Mouse (Mus musculus) embryonic facial prominence, embryonic 11.5 days (tissue): Measurements from ENCODE around the gene Spz1. TPM values are rescaled to one million over a fixed set of nuclear protein-coding genes. Genes with fewer than 3 reads are reported as not detected.
A peak's percentile ranks its signal among the peaks of the same experiment; 100 is the strongest.

Experiments
- ATAC-seq: fragments of 200-750 bp; cut with Nextera tagmentation; replicated peaks from 2 replicates; pipeline ENCODE4 v1.8.0; 2017; ENCODE audit warnings: low read depth; ENCODE audit not compliant: insufficient number of reproducible peaks, low FRiP score, low TSS enrichment
- DNase-seq: peaks from one replicate; pipeline ENCODE4 v3.0.0-alpha.2; 2015; ENCODE audit warnings: low spot score
- H3K27ac ChIP-seq: fragments of 300-500 bp; sonication (generic); replicated peaks from 2 replicates; pipeline ENCODE4 v1.5.1; 2014; ENCODE audit warnings: mild to moderate bottlenecking, low read depth, low read length, control low read depth
- H3K27me3 ChIP-seq: fragments of 300-500 bp; sonication (generic); 2 replicates; pipeline ENCODE4 v1.6.1; 2014; ENCODE audit warnings: mild to moderate bottlenecking, low read length, moderate library complexity, mixed read lengths; ENCODE audit not compliant: control insufficient read depth, insufficient read depth
- H3K36me3 ChIP-seq: fragments of 300-500 bp; sonication (generic); replicated peaks from 2 replicates; pipeline ENCODE4 v1.6.1; 2014; ENCODE audit warnings: low read depth, mild to moderate bottlenecking, low read length, moderate library complexity, mixed read lengths; ENCODE audit not compliant: control insufficient read depth, insufficient read depth
- H3K4me1 ChIP-seq: fragments of 300-500 bp; sonication (generic); 2 replicates; pipeline ENCODE4 v1.6.1; 2014; ENCODE audit warnings: low read length, mixed read lengths; ENCODE audit not compliant: control insufficient read depth, insufficient read depth
- H3K4me2 ChIP-seq: fragments of 300-500 bp; sonication (generic); 2 replicates; pipeline ENCODE4 v1.6.1; 2014; ENCODE audit warnings: low read depth, mild to moderate bottlenecking, control low read depth, low read length, moderate library complexity
- H3K4me3 ChIP-seq: fragments of 300-500 bp; sonication (generic); 2 replicates; pipeline ENCODE4 v1.5.1; 2014; ENCODE audit warnings: low read depth, low read length, control low read depth
- H3K9ac ChIP-seq: fragments of 300-500 bp; sonication (generic); replicated peaks from 2 replicates; pipeline ENCODE4 v1.6.1; 2014; ENCODE audit warnings: mild to moderate bottlenecking, control low read depth, low read length
- H3K9me3 ChIP-seq: fragments of 300-500 bp; sonication (generic); replicated peaks from 2 replicates; pipeline ENCODE4 v1.6.1; 2016; ENCODE audit warnings: mild to moderate bottlenecking, low read length, inconsistent platforms, mixed read lengths; ENCODE audit not compliant: control insufficient read depth
- WGBS: fragments of 180-500 bp; shearing (Covaris S2); extraction: QIAGEN DNeasy Blood & Tissue Kit; methylation state at CpG from one replicate; pipeline ENCODE4 v1.1.7; 2014; 5-methylcytosine and 5-hydroxymethylcytosine counted together
- polyA plus RNA-seq: library from polyadenylated mRNA; unstranded; fragments of >200 nt; fragmentation: Nextera tagmentation; extraction: Ambion mirVana; gene quantifications from 2 replicates; pipeline ENCODE4 v1.2.1, GENCODE M21; 2014

Gene Spz1
- polyA plus RNA-seq, result not detected in 2 replicates

DNA sequence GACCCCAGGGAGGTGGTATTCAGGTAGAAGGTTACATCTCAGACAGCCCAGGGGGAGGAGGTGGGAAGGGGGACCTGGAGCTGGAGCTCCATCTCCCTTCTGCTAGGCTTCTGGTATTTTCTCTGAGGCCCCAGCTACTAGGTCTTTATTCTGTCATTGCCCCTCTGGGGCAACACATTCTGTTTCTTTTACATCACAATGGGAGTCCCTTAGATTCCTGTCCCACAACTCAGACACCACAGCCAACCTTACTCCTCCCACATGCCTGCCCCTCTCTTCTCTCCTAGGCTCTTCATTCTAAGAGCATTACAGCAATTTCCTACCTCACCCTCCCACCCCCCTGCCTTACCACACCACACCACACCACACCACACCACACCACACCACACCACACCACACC lies at the start of gene Spz1:
Gene Spz1 (minus strand): TSS at position 101 of the 400 bp plus-strand sequence.
- Histone ChIP-seq H3K4me3 (no peak within 1 kb of the TSS), H3K4me1 (no peaks in the 10 kb centered on the region), H3K4me2 (no peak within 1 kb of the TSS), H3K27ac (no peak within 1 kb of the TSS), H3K9me3 (no peaks in the 10 kb centered on the region), H3K9ac (no peak within 1 kb of the TSS), H3K27me3 (no peaks in the 10 kb centered on the region), H3K36me3 (no peaks in the 10 kb centered on the region)
- ATAC-seq, result no peak
- no peak for DNase-seq

- no peak overlapping the region for H3K27ac ChIP-seq
- no peaks in the 10 kb centered on the region for H3K27me3 ChIP-seq
- H3K9ac ChIP-seq, result no peak overlapping the region
- H3K9me3 ChIP-seq, result no peaks in the 10 kb centered on the region
- no peak overlapping the region for H3K4me3 ChIP-seq
- H3K4me1 ChIP-seq, result no peaks in the 10 kb centered on the region
- ATAC-seq (no peak), DNase-seq (no peak)
- H3K4me2 ChIP-seq, result no peak overlapping the region
- H3K36me3 ChIP-seq, result no peaks in the 10 kb centered on the region
- WGBS, result 94% methylated on average over 8 of the region's 8 CpGs
Observed at GRCm38 (mm10) chr13:92616459-92616858, 40.5 kb upstream of the Spz1 start.

DNA sequence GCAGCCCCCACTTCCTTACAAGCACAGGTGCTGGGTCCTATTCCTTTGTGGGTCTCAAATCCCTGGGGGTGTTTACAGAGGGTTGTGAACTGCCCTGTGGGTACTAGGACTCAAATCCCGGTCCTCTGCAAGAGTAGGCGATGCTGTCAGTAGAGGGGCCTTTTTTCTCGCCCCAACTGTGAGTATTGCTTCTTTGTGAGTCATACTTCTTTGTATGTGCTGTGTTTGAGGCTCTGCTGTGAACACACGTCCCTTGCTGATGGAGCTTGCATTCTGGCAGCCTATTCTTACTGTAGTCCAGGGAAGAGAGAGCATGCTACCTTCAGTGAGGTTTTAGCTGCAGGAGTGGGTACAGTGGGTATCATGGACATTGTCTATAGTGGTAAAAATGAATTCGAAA lies 39.2 kb upstream of the Spz1 start:
- no peak overlapping the region for H3K4me2 ChIP-seq
- no peak overlapping the region for H3K27ac ChIP-seq

DNA sequence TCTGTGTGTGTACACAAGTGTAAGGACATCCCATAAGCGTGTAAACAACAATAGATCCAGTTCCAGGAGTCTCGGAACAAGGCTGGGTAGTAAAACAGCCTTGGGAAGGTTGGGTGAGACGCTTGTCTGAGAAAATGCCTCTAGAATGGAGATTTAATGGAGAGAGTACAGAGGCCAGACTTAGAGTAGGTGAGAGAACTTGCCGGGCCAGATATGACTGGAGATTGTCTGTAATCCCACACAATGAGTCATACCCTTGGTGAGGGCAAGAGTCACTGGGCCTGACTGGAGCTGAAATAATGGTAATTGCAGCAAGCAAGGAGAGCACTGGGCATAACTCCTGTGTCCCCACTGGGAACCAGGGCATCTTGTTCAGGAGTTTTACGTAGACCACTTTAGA lies 37.1 kb upstream of the Spz1 start:
- H3K4me2 ChIP-seq, result no peak overlapping the region; the same call in 1 of the 2 replicates
- H3K4me3 ChIP-seq, result no peak overlapping the region
- ATAC-seq (no peak), DNase-seq (no peak)
- no peaks in the 10 kb centered on the region for H3K27me3 ChIP-seq
- no peak overlapping the region for H3K27ac ChIP-seq
- H3K36me3 ChIP-seq, result no peaks in the 10 kb centered on the region
- WGBS, result 92% methylated on average over 5 of the region's 5 CpGs
- no peaks in the 10 kb centered on the region for H3K9me3 ChIP-seq
- H3K9ac ChIP-seq, result no peak overlapping the region
- no peaks in the 10 kb centered on the region for H3K4me1 ChIP-seq

More for the DNA sequence above, 39.2 kb upstream of the Spz1 start:
- ATAC-seq, result no peak
- DNase-seq, result no peak
- no peaks in the 10 kb centered on the region for H3K4me1 ChIP-seq
- H3K9me3 ChIP-seq, result no peaks in the 10 kb centered on the region
- H3K36me3 ChIP-seq, result no peaks in the 10 kb centered on the region
- 77% methylated on average over 5 of the region's 5 CpGs for WGBS
- no peak overlapping the region for H3K4me3 ChIP-seq
- H3K27me3 ChIP-seq, result no peaks in the 10 kb centered on the region
- no peak overlapping the region for H3K9ac ChIP-seq

GRCm38 (mm10) chr13:92611917-92612316 lies 35.9 kb upstream of the Spz1 start:
- H3K4me2 ChIP-seq, result peak overlapping the region; percentile 87
- H3K4me3 ChIP-seq, result peak overlapping the region; percentile 74
- no peak overlapping the region for H3K27ac ChIP-seq
- H3K36me3 ChIP-seq, result no peaks in the 10 kb centered on the region
- H3K27me3 ChIP-seq, result no peaks in the 10 kb centered on the region
- ATAC-seq (no peak), DNase-seq (peak; percentile 40)
- 4% methylated on average over 7 of the region's 7 CpGs for WGBS
- peak overlapping the region; percentile 74 for H3K9ac ChIP-seq
- no peaks in the 10 kb centered on the region for H3K9me3 ChIP-seq
- H3K4me1 ChIP-seq, result no peaks in the 10 kb centered on the region

- peak overlapping the region; percentile 41; the same call in 1 of the 2 replicates for H3K27ac ChIP-seq
- peak; percentile 54 for ATAC-seq
Observed at GRCm38 (mm10) chr13:92611254-92611784, 35.3 kb upstream of the Spz1 start.

GRCm38 (mm10) chr13:92610311-92611221 lies 34.6 kb upstream of the Spz1 start, which contains the start of gene Serinc5:
Gene Serinc5, plus strand, starts transcription at chr13:92611091.
- H3K9ac ChIP-seq, result peak within 1 kb of the TSS; percentile 74
- H3K27ac ChIP-seq, result peak within 1 kb of the TSS; percentile 79
- H3K36me3 ChIP-seq, result no peaks in the 10 kb centered on the region
- peak within 1 kb of the TSS; percentile 74 for H3K4me3 ChIP-seq
- H3K4me2 ChIP-seq, result peak within 1 kb of the TSS; percentile 87
- H3K27me3 ChIP-seq, result no peaks in the 10 kb centered on the region
- no peaks in the 10 kb centered on the region for H3K4me1 ChIP-seq
- no peaks in the 10 kb centered on the region for H3K9me3 ChIP-seq
- peak; percentile 96 for DNase-seq
- peak; percentile 99 for ATAC-seq
- WGBS, result under 1% methylated on average over 53 of the region's 55 CpGs

More at GRCm38 (mm10) chr13:92611254-92611784, 35.3 kb upstream of the Spz1 start:
- DNase-seq, result peak; percentile 47
- Histone ChIP-seq H3K36me3 (no peaks in the 10 kb centered on the region), H3K9ac (peak overlapping the region; percentile 74), H3K4me1 (no peaks in the 10 kb centered on the region), H3K27me3 (no peaks in the 10 kb centered on the region), H3K4me2 (peak overlapping the region; percentile 87), H3K9me3 (no peaks in the 10 kb centered on the region), H3K4me3 (peak overlapping the region; percentile 74)
- under 1% methylated on average over 43 of the region's 43 CpGs for WGBS
